Mouse (Mus musculus) ES-Bruce4 (cell line): ENCODE data around the gene Gnas. TPM values are rescaled to one million over a fixed set of nuclear protein-coding genes. Genes with fewer than 3 reads are reported as not detected.
"Not testable (repeated sequence)": the region's sequence is repeated elsewhere in the genome, so short reads cannot be mapped to it uniquely, and the experiment has no call there.

ENCODE experiments used
- H3K27ac ChIP-seq: 2 replicates; pipeline ENCODE4 v1.5.1; 2012; ENCODE audit warnings: low read length, inconsistent platforms; ENCODE audit not compliant: insufficient read depth
- H3K27me3 ChIP-seq: 2 replicates; pipeline ENCODE4 v1.6.1; 2012; ENCODE audit warnings: mild to moderate bottlenecking, low read length, inconsistent platforms; ENCODE audit not compliant: control insufficient read depth, poor library complexity, insufficient read depth, severe bottlenecking
- H3K36me3 ChIP-seq: 2 replicates; pipeline ENCODE4 v1.6.1; 2012; ENCODE audit warnings: inconsistent platforms, mild to moderate bottlenecking, low read length, moderate library complexity; ENCODE audit not compliant: control insufficient read depth, poor library complexity, insufficient read depth, severe bottlenecking
- H3K4me1 ChIP-seq: one replicate; pipeline ENCODE4 v1.8.1; 2011; ENCODE audit warnings: low read length; ENCODE audit not compliant: control insufficient read depth, insufficient read depth
- H3K4me3 ChIP-seq: 2 replicates; pipeline ENCODE4 v1.5.1; 2011; ENCODE audit warnings: low read depth, mild to moderate bottlenecking, low read length
- H3K9ac ChIP-seq: 2 replicates; pipeline ENCODE4 v1.6.1; 2012; ENCODE audit warnings: low read depth, mild to moderate bottlenecking, inconsistent platforms; ENCODE audit not compliant: poor library complexity, severe bottlenecking
- H3K9me3 ChIP-seq: replicated peaks from 2 replicates; pipeline ENCODE4 v1.6.1; 2012; ENCODE audit warnings: mild to moderate bottlenecking, low read length, inconsistent platforms; ENCODE audit not compliant: control insufficient read depth, poor library complexity, insufficient read depth, severe bottlenecking
- CTCF ChIP-seq: IDR thresholded peaks from one replicate; pipeline ENCODE4 v1.8.1; 2011; ENCODE audit warnings: low read depth, low read length
- EP300 ChIP-seq: IDR thresholded peaks from 2 replicates; pipeline ENCODE4 v1.6.1; 2011; ENCODE audit warnings: low read depth, low read length; ENCODE audit not compliant: insufficient read depth
- POLR2A ChIP-seq: IDR thresholded peaks from one replicate; pipeline ENCODE4 v1.8.1; 2011; ENCODE audit warnings: low read length; ENCODE audit not compliant: insufficient read depth
- polyA plus RNA-seq: library from polyadenylated mRNA; stranded (reverse); fragments of >200 nt; gene quantifications from 2 replicates; pipeline ENCODE4 v1.2.4, GENCODE M21; 2011; ENCODE audit warnings: low read depth; ENCODE audit not compliant: missing spikeins, insufficient read depth, insufficient read length

Gnas gene
- polyA plus RNA-seq, 1 experiment, result 394 TPM

- Histone ChIP-seq H3K4me3 (no peak within 1 kb of the TSS), H3K27me3 (no peaks in the 10 kb centered on the region), H3K9me3 (peaks cover 5% of the 10 kb centered on the region; the same call in 1 of the 2 replicates), H3K27ac (no peak within 1 kb of the TSS), H3K4me1 (no peaks in the 10 kb centered on the region), H3K36me3 (peaks cover 17% of the 10 kb centered on the region), H3K9ac (no peak within 1 kb of the TSS)
- TF ChIP-seq POLR2A, result no peak
- TF ChIP-seq CTCF, result no peak
Observed at GRCm38 (mm10) chr2:174346612-174346998, 62.5 kb downstream of the Gnas start, which contains the start of gene Gm20721. Gene Gm20721 (minus strand): TSS chr2:174346712.

- H3K36me3 ChIP-seq, result peaks cover 17% of the 10 kb centered on the region
- H3K27me3 ChIP-seq, H3K4me3 ChIP-seq, H3K4me1 ChIP-seq, H3K27ac ChIP-seq, H3K9ac ChIP-seq, H3K9me3 ChIP-seq: not testable (repeated sequence)
Observed at GRCm38 (mm10) chr2:174346999-174347668, 63.0 kb downstream of the Gnas start.

- Histone ChIP-seq H3K27me3 (no peaks in the 10 kb centered on the region), H3K27ac (no peak overlapping the region), H3K36me3 (no peaks in the 10 kb centered on the region), H3K9me3 (no peaks in the 10 kb centered on the region), H3K4me1 (no peaks in the 10 kb centered on the region), H3K4me3 (no peak overlapping the region), H3K9ac (no peak overlapping the region)
- TF ChIP-seq POLR2A (no peak), EP300 (no peak), CTCF (no peak)
Observed at GRCm38 (mm10) chr2:174358516-174358915, 74.4 kb downstream of the Gnas start.

- no peaks in the 10 kb centered on the region for H3K27me3 ChIP-seq
- H3K4me3 ChIP-seq, result no peak overlapping the region
- H3K27ac ChIP-seq, result no peak overlapping the region
- no peaks in the 10 kb centered on the region for H3K36me3 ChIP-seq
- no peak overlapping the region for H3K9ac ChIP-seq
- H3K4me1 ChIP-seq, result no peaks in the 10 kb centered on the region
- no peaks in the 10 kb centered on the region for H3K9me3 ChIP-seq
- TF ChIP-seq EP300, result no peak
- TF ChIP-seq CTCF, result no peak
- no peak for TF ChIP-seq POLR2A
Observed at GRCm38 (mm10) chr2:174359656-174360055, 75.5 kb downstream of the Gnas start.

GRCm38 (mm10) chr2:174366571-174366970, 82.5 kb downstream of the Gnas start:
- H3K9ac ChIP-seq, result no peak overlapping the region
- H3K27me3 ChIP-seq, result no peaks in the 10 kb centered on the region
- no peak overlapping the region for H3K4me3 ChIP-seq
- no peak for TF ChIP-seq POLR2A
- TF ChIP-seq CTCF, result no peak
- TF ChIP-seq EP300, result no peak
- H3K27ac ChIP-seq, result no peak overlapping the region
- no peaks in the 10 kb centered on the region for H3K4me1 ChIP-seq
- H3K9me3 ChIP-seq, result no peaks in the 10 kb centered on the region
- no peaks in the 10 kb centered on the region for H3K36me3 ChIP-seq

GRCm38 (mm10) chr2:174381021-174381420, 96.9 kb downstream of the Gnas start:
- Histone ChIP-seq H3K27ac (no peak overlapping the region), H3K36me3 (no peaks in the 10 kb centered on the region), H3K27me3 (no peaks in the 10 kb centered on the region), H3K4me1 (no peaks in the 10 kb centered on the region), H3K9me3 (no peaks in the 10 kb centered on the region), H3K4me3 (no peak overlapping the region), H3K9ac (no peak overlapping the region)
- TF ChIP-seq CTCF (no peak), POLR2A (no peak), EP300 (no peak)
